Mouse (Mus musculus): ENCODE measurements around the gene Htr2c. TPM values are rescaled to one million over a fixed set of nuclear protein-coding genes. Genes with fewer than 3 reads are reported as not detected.
A peak's percentile ranks its signal among the peaks of the same experiment; 100 is the strongest.

Gene Htr2c
- total and polyA plus RNA-seq, 3 experiments, result not detected

DNA sequence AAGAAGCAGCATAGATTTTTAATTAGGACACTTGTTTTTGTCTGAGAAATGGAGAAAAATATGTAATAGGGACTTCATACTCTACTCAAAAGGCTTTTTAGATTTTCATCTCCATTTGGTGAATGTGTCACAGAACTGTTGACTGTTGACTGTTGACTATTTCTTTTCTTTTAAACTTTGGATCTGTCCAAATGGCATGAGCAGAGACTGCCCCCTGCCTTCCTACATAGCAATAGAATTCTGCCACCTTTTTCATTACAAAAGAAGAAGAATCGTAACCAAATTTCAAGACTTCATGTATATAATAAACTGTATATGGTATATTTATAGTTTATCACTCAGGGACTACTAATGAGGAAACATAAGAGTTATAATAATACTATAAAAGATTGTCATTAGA lies 3.7 kb upstream of the Htr2c start:
- H3K4me1 ChIP-seq (ENCODE audit: control insufficient read depth in 1 of 2, insufficient read depth in 2 of 2, low read length in 2 of 2), result no peaks in the 10 kb centered on the region
- H3K79me2 ChIP-seq (ENCODE audit: control insufficient read depth, insufficient read depth, low read length, poor library complexity), result no peaks in the 10 kb centered on the region
- H3K27ac ChIP-seq (ENCODE audit: control insufficient read depth, low read depth, low read length), result no peak overlapping the region
- no peak for DNase-seq (ENCODE audit: low read depth, low spot score)
- no peaks in the 10 kb centered on the region for H3K36me3 ChIP-seq (ENCODE audit: control insufficient read depth in 1 of 2, insufficient read depth in 2 of 2, low read length in 2 of 2)
- H3K9me3 ChIP-seq (replicated peaks; ENCODE audit: insufficient read depth, low read length), result no peaks in the 10 kb centered on the region
- TF ChIP-seq USF2 (IDR thresholded peaks at IDR 0.05; ENCODE audit: borderline replicate concordance in 1 of 2, insufficient read depth in 1 of 2, low read depth in 1 of 2, low read length in 2 of 2) (no peak), SMC3 (IDR thresholded peaks at IDR 0.05; ENCODE audit: low read depth, low read length) (peak; percentile 51), RCOR1 (IDR thresholded peaks at IDR 0.05; ENCODE audit: low read depth, low read length) (no peak), ZC3H11A (IDR thresholded peaks at IDR 0.05; ENCODE audit: low read depth, low read length) (peak; percentile 34; the same call in 1 of the 2 replicates), CTCF (IDR thresholded peaks at IDR 0.05 in 2 of 3, conservative IDR thresholded peaks at IDR 0.05 in 1 of 3; ENCODE audit: control insufficient read depth in 1 of 3, insufficient read depth in 1 of 3, low read depth in 2 of 3, low read length in 3 of 3, poor library complexity in 1 of 3, severe bottlenecking in 1 of 3) (peak in 1 of 3 experiments; percentile 44; a peak in 2 of 6 replicates), RAD21 (IDR thresholded peaks at IDR 0.05; ENCODE audit: low read depth, low read length) (peak; percentile 55)
- no peak overlapping the region for H3K9ac ChIP-seq (ENCODE audit: control insufficient read depth, low read depth, low read length, poor library complexity, severe bottlenecking)
- H3K27me3 ChIP-seq (ENCODE audit: control insufficient read depth in 1 of 2, insufficient read depth in 2 of 2, low read length in 2 of 2), result no peaks in the 10 kb centered on the region
- no peak overlapping the region for H3K4me3 ChIP-seq (ENCODE audit: control insufficient read depth in 1 of 2, insufficient read depth in 1 of 2, low read depth in 2 of 2, low read length in 2 of 2)

DNA sequence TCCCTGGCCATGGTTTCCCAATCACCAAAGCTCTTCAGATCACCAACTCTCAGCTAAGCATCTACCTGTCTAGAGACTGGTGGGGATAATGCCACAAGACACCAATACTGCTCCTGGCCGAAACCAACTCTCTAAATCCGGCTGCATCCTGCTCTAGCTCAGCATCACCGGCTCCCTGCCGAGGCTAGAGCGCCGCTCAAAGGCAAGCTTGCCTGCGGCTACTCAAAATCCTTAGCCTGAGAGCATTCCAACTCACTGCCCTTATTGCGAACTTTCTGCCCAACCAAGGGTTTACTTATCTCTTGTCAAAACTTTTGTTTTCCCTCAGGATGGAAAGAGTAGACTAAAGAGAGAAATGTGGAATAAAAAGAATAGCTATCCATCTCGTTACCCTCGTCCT lies 2.4 kb upstream of the Htr2c start:
- DNase-seq (ENCODE audit: low read depth, low spot score), result no peak
- H3K4me3 ChIP-seq (ENCODE audit: control insufficient read depth in 1 of 2, insufficient read depth in 1 of 2, low read depth in 2 of 2, low read length in 2 of 2), result no peak overlapping the region
- H3K27me3 ChIP-seq (ENCODE audit: control insufficient read depth in 1 of 2, insufficient read depth in 2 of 2, low read length in 2 of 2), result no peaks in the 10 kb centered on the region
- H3K9me3 ChIP-seq (replicated peaks; ENCODE audit: insufficient read depth, low read length), result no peaks in the 10 kb centered on the region
- no peak for TF ChIP-seq UBTF (IDR thresholded peaks at IDR 0.05; ENCODE audit: borderline replicate concordance, insufficient read depth, low read depth, low read length)
- no peak for TF ChIP-seq SMC3 (IDR thresholded peaks at IDR 0.05; ENCODE audit: low read depth, low read length)
- no peak for TF ChIP-seq TCF12 (IDR thresholded peaks at IDR 0.05; ENCODE audit: low read depth, low read length)
- no peak for TF ChIP-seq SIN3A (IDR thresholded peaks at IDR 0.05; ENCODE audit: low read length)
- TF ChIP-seq POLR2AphosphoS5 (IDR thresholded peaks at IDR 0.05; ENCODE audit: borderline replicate concordance, low read depth, low read length), result no peak
- no peak for TF ChIP-seq CTCF (IDR thresholded peaks at IDR 0.05 in 2 of 3, conservative IDR thresholded peaks at IDR 0.05 in 1 of 3; ENCODE audit: control insufficient read depth in 1 of 3, insufficient read depth in 1 of 3, low read depth in 2 of 3, low read length in 3 of 3, poor library complexity in 1 of 3, severe bottlenecking in 1 of 3)
- no peak for TF ChIP-seq BHLHE40 (IDR thresholded peaks at IDR 0.05; ENCODE audit: borderline replicate concordance, low read depth, low read length)
- TF ChIP-seq NRF1 (IDR thresholded peaks at IDR 0.05; ENCODE audit: insufficient read depth, low read depth, low read length, poor library complexity, severe bottlenecking), result no peak
- TF ChIP-seq NELFE (IDR thresholded peaks at IDR 0.05; ENCODE audit: low read depth, low read length), result no peak
- TF ChIP-seq GATA1 (IDR thresholded peaks at IDR 0.05; ENCODE audit: low read depth, low read length), result no peak
- TF ChIP-seq MEF2A (IDR thresholded peaks at IDR 0.05; ENCODE audit: extremely low read depth, insufficient replicate concordance, low read depth, low read length, poor library complexity, severe bottlenecking), result no peak
- TF ChIP-seq GABPA (IDR thresholded peaks at IDR 0.05; ENCODE audit: low read depth, low read length), result no peak
- no peak for TF ChIP-seq MYC (IDR thresholded peaks at IDR 0.05; ENCODE audit: low read depth, low read length)
- no peak for TF ChIP-seq MXI1 (IDR thresholded peaks at IDR 0.05; ENCODE audit: low read depth, low read length)
- TF ChIP-seq ZC3H11A (IDR thresholded peaks at IDR 0.05; ENCODE audit: low read depth, low read length), result no peak
- TF ChIP-seq MAX (IDR thresholded peaks at IDR 0.05; ENCODE audit: low read length), result no peak
- H3K79me2 ChIP-seq (ENCODE audit: control insufficient read depth, insufficient read depth, low read length, poor library complexity), result no peaks in the 10 kb centered on the region
- H3K4me1 ChIP-seq (ENCODE audit: control insufficient read depth in 1 of 2, insufficient read depth in 2 of 2, low read length in 2 of 2), result no peaks in the 10 kb centered on the region
- H3K27ac ChIP-seq (ENCODE audit: control insufficient read depth, low read depth, low read length), result no peak overlapping the region
- H3K36me3 ChIP-seq (ENCODE audit: control insufficient read depth in 1 of 2, insufficient read depth in 2 of 2, low read length in 2 of 2), result no peaks in the 10 kb centered on the region
- H3K9ac ChIP-seq (ENCODE audit: control insufficient read depth, low read depth, low read length, poor library complexity, severe bottlenecking), result no peak overlapping the region
